Mouse (Mus musculus) embryo, embryonic 10.5 days (tissue): ENCODE data around the gene Sh2d4b.

ENCODE experiments used
- DNase-seq: peaks from one replicate; pipeline ENCODE4 v3.0.0-alpha.2; 2015; ENCODE audit warnings: low spot score

The Sh2d4b gene

DNA sequence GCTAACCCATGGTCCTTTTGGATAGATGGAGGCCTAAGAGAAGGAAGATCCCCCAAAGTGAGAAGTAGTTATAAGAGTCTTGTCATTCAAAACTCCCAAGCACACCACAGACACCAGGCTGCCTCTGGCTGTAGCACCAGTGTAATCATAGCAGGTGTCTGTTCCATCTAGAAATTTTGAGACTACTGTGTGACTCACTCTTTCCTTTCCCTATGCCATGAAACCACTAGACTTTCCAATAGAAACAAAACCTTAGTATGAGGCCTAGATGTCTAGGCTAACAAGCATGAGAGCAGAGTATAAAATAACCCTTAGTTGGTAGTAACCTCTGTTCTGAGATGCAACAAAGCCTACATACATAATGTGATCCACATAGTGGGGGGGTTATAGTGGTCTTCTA is 55.7 kb downstream of the Sh2d4b start:
- no peak for DNase-seq

DNA sequence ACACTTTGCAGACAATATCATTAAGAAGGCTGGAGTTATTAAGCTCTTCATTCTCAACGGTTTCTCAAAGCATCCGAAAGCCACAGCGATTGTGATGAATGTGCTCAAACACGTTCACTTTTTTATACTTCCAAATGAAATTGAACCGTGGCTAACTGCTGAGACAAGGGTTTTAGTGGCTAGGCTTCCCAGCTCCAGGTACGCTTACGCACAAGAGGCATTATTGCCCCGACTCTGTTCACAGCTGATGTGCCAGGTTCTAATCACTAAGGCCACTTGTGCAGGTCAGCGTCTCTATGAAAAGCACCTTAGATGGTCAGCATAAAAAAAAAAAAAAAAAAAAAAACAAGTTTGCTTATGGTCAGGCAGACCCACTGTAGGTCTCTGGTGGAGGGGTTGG is 62.6 kb downstream of the Sh2d4b start:
- DNase-seq = no peak

DNA sequence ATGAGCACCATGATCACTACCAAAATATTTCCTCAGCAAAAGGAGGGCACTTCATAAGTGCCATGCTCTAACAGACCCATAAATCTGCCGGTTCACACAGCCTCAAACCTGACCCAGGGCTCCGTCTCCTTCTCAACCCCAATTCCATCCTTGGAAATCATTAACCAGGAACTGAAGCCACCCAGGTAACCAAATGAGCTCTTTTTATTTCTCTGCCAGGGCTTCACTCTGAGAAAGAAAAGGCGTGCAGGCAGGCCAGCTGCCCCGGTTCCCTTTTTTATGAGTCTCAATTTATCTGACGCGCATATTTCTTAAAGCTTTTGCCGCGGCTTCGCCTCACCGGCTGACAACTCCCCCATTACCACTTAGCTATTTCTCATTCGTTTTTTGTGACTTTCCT is 63.0 kb downstream of the Sh2d4b start:
- DNase-seq = no peak

DNA sequence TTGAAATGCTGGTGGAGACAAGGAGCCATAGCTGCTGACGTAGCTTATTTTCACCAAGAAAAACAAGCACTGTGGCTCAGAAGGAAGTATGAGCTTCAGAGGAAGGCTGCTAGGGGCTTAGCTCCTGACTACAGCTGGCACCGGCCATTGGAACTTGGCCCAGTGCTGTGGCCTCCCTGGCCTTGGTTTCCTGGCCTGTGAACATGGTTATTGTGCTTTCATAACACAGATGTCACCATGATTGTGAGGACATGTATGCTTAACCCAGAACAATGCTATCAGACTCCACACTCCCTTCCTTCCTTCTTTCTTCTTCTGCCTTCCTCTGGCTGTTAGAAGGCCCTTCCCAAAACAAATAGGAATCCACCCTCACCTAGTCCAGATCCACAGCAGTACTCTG is 75.0 kb downstream of the Sh2d4b start:
- no peak for DNase-seq

DNA sequence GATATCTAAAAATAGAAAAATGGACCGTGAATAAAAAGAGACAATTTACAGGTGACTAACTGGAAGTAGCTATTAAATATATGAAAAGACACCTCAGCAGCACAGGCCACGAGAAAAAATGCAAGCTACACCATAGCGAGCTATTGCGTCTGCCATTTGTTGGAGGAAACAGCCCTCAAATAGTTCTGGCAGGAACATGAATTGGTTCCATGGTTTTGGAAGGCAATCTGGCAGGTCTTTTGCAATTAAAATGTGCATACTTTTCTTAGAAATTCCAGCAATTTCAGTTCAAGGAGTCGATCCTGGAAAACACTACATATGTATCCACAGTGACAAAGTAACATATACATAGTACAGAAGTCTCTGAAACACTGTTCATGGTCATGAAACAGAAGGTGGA is 76.4 kb downstream of the Sh2d4b start:
- DNase-seq = no peak

DNA sequence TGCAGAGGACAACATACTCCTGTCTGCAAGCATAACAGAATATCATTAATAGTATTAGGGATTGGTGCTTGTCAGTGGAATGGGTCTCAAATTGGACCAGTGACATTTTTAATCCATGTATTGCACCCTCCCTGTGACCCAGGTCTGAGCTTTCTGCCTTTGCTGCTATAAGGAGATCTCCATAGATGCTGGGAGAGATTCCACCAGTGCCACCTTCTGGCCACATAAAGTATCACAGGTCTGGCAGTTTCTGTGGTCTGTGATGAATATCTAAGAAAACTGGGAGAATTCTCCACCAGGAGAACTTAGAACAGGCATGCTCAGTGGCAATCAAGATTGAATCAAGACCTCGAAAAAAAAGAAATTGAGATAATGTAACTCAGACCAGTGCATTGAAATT is 101.5 kb downstream of the Sh2d4b start:
- DNase-seq = peak; percentile 76

DNA sequence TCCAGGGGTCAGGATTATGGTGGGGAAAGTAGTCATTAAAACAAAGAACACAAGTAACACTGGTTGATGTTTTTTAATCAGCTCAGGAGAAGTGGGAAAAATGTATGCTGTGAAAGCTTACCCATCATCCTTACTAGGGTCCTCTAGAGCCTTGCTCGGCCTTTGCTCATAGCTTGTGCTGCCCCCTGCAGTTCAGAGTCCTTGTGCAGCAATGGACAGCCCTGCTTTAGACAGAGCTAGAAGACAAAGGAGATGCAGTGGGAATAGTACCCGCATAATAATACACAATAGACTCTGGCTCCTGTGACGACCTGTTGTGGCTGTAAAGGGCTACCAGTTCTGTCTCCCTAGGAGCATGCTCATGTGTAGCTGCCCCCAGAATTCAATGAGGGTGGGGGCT is 104.0 kb downstream of the Sh2d4b start:
- peak; percentile 73 for DNase-seq

DNA sequence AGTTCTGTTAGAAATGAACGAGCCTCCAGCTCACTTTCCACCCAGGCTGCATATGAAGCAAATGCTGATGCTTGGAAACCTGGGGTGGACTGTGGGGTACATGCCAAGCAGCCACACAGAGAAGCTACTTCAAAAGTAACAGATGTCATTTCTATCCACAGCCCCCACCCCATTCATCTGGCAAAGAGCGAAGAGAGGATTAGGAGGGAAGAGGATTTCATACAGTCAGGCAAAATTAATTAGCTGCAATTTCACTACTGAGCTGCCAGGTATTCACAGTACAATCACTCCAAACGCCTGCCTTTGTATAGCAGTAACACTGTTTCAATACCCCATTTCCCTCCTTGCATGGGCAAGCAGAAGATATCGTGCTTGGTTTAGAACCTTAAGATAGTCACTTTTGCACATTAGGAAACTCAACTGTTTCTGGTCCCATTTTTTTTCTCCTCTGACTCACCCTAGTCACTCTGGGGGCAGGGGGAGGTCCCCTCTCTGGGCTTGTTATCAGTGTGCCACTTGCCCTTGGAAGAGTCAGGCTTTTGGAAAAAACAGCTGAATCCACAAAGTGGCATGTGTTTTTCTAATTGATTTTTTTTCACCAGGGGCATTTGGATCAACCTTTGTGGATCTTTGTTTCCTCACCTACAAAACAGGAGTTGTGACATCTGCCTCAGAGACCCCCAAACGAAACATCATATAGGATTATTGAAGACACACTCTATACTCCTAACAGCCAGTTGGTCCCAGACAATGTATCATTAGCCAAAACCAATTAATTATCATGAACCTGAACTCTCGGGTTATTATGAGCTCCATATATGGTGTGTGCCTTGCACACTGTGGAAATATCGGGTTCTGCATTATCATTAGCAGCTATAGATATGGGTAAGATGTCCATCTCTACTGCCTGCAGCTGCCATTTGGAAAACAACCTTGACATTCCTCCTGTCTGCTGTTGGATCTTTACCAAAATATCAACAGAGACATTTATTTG is 123.7 kb downstream of the Sh2d4b start:
- no peak for DNase-seq
